Mouse (Mus musculus): ENCODE measurements around the gene Sat2.

Sat2 gene

GRCm38 (mm10) chr11:69632284-69633089 lies 10.7 kb downstream of the Sat2 start, which contains the start of gene Fxr2:
Gene Fxr2, plus strand, starts transcription at chr11:69632990.
- in situ Hi-C loops (cut with MseI, MboI) = no loop called here

GRCm38 (mm10) chr11:69633128-69633866 lies 11.5 kb downstream of the Sat2 start:
- in situ Hi-C loops (cut with MseI, MboI) = no loop called here

GRCm38 (mm10) chr11:69635471-69635870 lies 13.6 kb downstream of the Sat2 start:
- in situ Hi-C loops (cut with MseI, MboI) = no loop called here

- in situ Hi-C loops (cut with MseI, MboI) = no loop called here
These were observed 24.0 kb downstream of the Sat2 start for GRCm38 (mm10) chr11:69645860-69646259.

- in situ Hi-C loops (cut with MseI, MboI) = no loop called here
These were observed 31.6 kb downstream of the Sat2 start for GRCm38 (mm10) chr11:69653399-69653798.

GRCm38 (mm10) chr11:69654760-69655159 lies 32.9 kb downstream of the Sat2 start:
- in situ Hi-C loops (cut with MseI, MboI) = no loop called here

- in situ Hi-C loops (cut with MseI, MboI) = no loop called here
These were observed 33.6 kb downstream of the Sat2 start, which contains the start of gene Sox15 for GRCm38 (mm10) chr11:69655264-69656064. Gene Sox15, plus strand, starts transcription at chr11:69655314.

GRCm38 (mm10) chr11:69656065-69656455 lies 34.2 kb downstream of the Sat2 start:
- in situ Hi-C loops (cut with MseI, MboI) = no loop called here

GRCm38 (mm10) chr11:69656617-69657461 lies 35.0 kb downstream of the Sat2 start:
- in situ Hi-C loops (cut with MseI, MboI) = no loop called here

GRCm38 (mm10) chr11:69657462-69657881 lies 35.6 kb downstream of the Sat2 start:
- in situ Hi-C loops (cut with MseI, MboI) = no loop called here

- in situ Hi-C loops (cut with MseI, MboI) = no loop called here
These were observed 39.5 kb downstream of the Sat2 start for GRCm38 (mm10) chr11:69661221-69661881.

- in situ Hi-C loops (cut with MseI, MboI) = no loop called here
These were observed 40.6 kb downstream of the Sat2 start, which contains the start of gene Mpdu1 for GRCm38 (mm10) chr11:69662213-69662966. Gene Mpdu1, minus strand, starts transcription at chr11:69662642.

GRCm38 (mm10) chr11:69662967-69663671 lies 41.3 kb downstream of the Sat2 start:
- in situ Hi-C loops (cut with MseI, MboI) = no loop called here

GRCm38 (mm10) chr11:69663795-69664194 lies 42.0 kb downstream of the Sat2 start:
- in situ Hi-C loops (cut with MseI, MboI) = no loop called here

- in situ Hi-C loops (cut with MseI, MboI) = no loop called here
These were observed 43.0 kb downstream of the Sat2 start for GRCm38 (mm10) chr11:69664841-69665240.

GRCm38 (mm10) chr11:69665457-69665960 lies 43.7 kb downstream of the Sat2 start:
- in situ Hi-C loops (cut with MseI, MboI) = no loop called here

GRCm38 (mm10) chr11:69665961-69666664 lies 44.3 kb downstream of the Sat2 start, which contains the start of gene Cd68:
Gene Cd68, minus strand, starts transcription at chr11:69666153.
- in situ Hi-C loops (cut with MseI, MboI) = no loop called here

GRCm38 (mm10) chr11:69666665-69667005 lies 44.8 kb downstream of the Sat2 start:
- in situ Hi-C loops (cut with MseI, MboI) = no loop called here
